Mouse (Mus musculus) ES-E14 (cell line): Measurements from ENCODE around the gene Ppp1r26.

Experiments used
- CHD2 ChIP-seq: IDR thresholded peaks from 2 replicates; pipeline ENCODE4 v1.6.1; 2014; ENCODE audit warnings: mild to moderate bottlenecking, low read depth, low read length, inconsistent platforms
- MAFK ChIP-seq: IDR thresholded peaks from 2 replicates; pipeline ENCODE4 v1.6.1; 2014; ENCODE audit warnings: mild to moderate bottlenecking, low read depth, low read length, inconsistent platforms; ENCODE audit not compliant: insufficient read depth
- ZC3H11A ChIP-seq: IDR thresholded peaks from 2 replicates; pipeline ENCODE4 v1.6.1; 2012; ENCODE audit warnings: low read depth, mild to moderate bottlenecking, inconsistent platforms, low read length, borderline replicate concordance
- ZNF384 ChIP-seq: IDR thresholded peaks from 2 replicates; pipeline ENCODE4 v1.6.1; 2012; ENCODE audit warnings: low read depth, low read length, inconsistent platforms

GRCm38 (mm10) chr2:28497561-28497960 lies 51.0 kb downstream of the Ppp1r26 start:
- TF ChIP-seq MAFK = no peak
- no peak for TF ChIP-seq ZNF384
- no peak for TF ChIP-seq CHD2
- no peak for TF ChIP-seq ZC3H11A
